Mouse (Mus musculus) cerebellum, adult 2 months (tissue): Measurements from ENCODE around the gene Insrr. TPM values are rescaled to one million over a fixed set of nuclear protein-coding genes. Genes with fewer than 3 reads are reported as not detected.

Source experiments
- DNase-seq, 2 experiments: peaks; one replicate each; pipeline ENCODE4 v3.0.0; 2021
- H3K27ac ChIP-seq: fragments of 200-500 bp; 2 replicates; pipeline ENCODE4 v1.5.1; 2012; ENCODE audit warnings: low read length, control low read depth, inconsistent platforms; ENCODE audit not compliant: insufficient read depth
- H3K27me3 ChIP-seq: fragments of 200-500 bp; 2 replicates; pipeline ENCODE4 v1.6.1; 2012; ENCODE audit warnings: inconsistent platforms, mild to moderate bottlenecking, low read length, moderate library complexity; ENCODE audit not compliant: control insufficient read depth, insufficient read depth
- H3K4me1 ChIP-seq: fragments of 200-500 bp; 2 replicates; pipeline ENCODE4 v1.6.1; 2011; ENCODE audit warnings: low read length; ENCODE audit not compliant: control insufficient read depth, insufficient read depth
- H3K4me3 ChIP-seq: fragments of 200-500 bp; replicated peaks from 2 replicates; pipeline ENCODE3; 2011; ENCODE audit warnings: mild to moderate bottlenecking, low read depth, low read length, control low read depth; ENCODE audit not compliant: insufficient read depth
- CTCF ChIP-seq: fragments of 200-500 bp; IDR thresholded peaks from 2 replicates; pipeline ENCODE4 v1.5.1; 2011; ENCODE audit warnings: low read depth, mild to moderate bottlenecking, control low read depth, low read length, moderate library complexity, borderline replicate concordance; ENCODE audit not compliant: insufficient read depth
- POLR2A ChIP-seq: fragments of 200-500 bp; IDR thresholded peaks from 2 replicates; pipeline ENCODE4 v1.6.1; 2011; ENCODE audit warnings: low read length, control low read depth, borderline replicate concordance; ENCODE audit not compliant: insufficient read depth
- WGBS: fragments of 180-500 bp; shearing (Covaris S2); methylation state at CpG from one replicate; pipeline ENCODE4 v1.1.7; 2018; 5-methylcytosine and 5-hydroxymethylcytosine counted together
- polyA plus RNA-seq: library from polyadenylated mRNA; depleted of rRNA; stranded (reverse); fragments of >200 nt; gene quantifications from 2 replicates; pipeline ENCODE4 v1.2.3, GENCODE M21; 2012

Insrr gene
- polyA plus RNA-seq, 1 experiment, result 1.4 TPM

DNA sequence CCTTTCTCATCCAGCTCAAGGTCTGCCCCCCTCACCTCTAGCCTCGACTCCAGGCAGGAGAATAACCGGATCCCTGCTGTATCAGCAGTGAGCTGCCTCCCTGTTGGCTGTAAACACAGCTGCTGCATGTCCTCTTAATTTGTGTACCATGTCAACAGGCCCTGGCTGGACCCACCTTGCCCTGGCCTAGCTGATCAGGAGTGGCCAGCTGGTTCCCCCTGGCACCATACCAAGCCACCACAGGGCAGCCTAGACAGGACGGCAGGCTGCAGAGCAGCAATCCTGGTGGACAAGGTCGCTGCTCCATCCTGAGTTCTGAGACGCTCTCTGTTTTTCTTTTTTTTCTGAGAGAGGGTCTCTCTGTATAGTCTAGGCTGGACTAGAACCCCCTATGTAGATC is 4.9 kb downstream of the Insrr start:
- TF ChIP-seq POLR2A, result no peak
- TF ChIP-seq CTCF, result no peak
- no peaks in the 10 kb centered on the region; the same call in 1 of the 2 replicates for H3K27me3 ChIP-seq
- H3K27ac ChIP-seq, result no peak overlapping the region

GRCm38 (mm10) chr3:87804038-87804677 is 7.4 kb downstream of the Insrr start:
- Histone ChIP-seq H3K4me3 (peak overlapping the region; percentile 41), H3K4me1 (peaks cover 5% of the 10 kb centered on the region; the same call in 1 of the 2 replicates), H3K27ac (no peak overlapping the region), H3K27me3 (no peaks in the 10 kb centered on the region; the same call in 1 of the 2 replicates)
- WGBS, result 5% methylated on average over 26 of the region's 26 CpGs
- DNase-seq, result no peak
- TF ChIP-seq CTCF (no peak), POLR2A (no peak)

More for the DNA sequence above, 4.9 kb downstream of the Insrr start:
- WGBS, result 17% methylated on average over 5 of the region's 5 CpGs
- no peak overlapping the region for H3K4me3 ChIP-seq
- H3K4me1 ChIP-seq, result peaks cover 5% of the 10 kb centered on the region; the same call in 1 of the 2 replicates
- DNase-seq, result peak; percentile 35 to 53

DNA sequence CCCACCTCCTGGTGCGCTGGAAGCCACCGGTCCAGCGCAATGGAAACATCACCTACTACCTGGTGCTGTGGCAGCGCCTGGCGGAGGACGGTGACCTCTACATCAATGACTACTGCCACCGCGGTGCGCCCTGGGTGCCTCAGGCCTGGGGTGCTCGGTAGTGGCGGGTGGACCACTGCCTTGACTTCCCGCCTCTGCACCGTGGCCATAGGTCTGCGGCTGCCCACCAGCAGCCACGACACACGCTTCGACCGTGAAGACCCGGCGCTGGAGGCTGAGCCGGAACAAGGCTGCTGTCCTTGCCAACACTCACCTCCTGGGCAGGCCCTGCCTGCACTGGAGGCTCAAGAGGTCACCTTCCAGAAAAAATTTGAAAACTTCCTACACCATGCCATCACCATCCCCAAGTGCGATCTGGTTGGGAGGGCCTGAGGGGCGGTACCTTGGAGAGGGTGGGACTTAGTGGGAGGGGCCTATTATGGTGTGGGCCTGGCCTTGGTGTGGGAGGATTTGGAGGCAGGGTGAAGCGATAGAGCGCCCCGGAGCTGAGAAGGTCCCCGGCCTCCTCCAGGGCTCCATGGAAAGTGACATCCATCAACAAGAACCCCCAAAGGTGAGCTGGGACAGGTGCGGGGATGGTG is 12.7 kb downstream of the Insrr start:
- H3K4me3 ChIP-seq, result no peak overlapping the region
- WGBS, result 11% methylated on average over 28 of the region's 28 CpGs
- no peak for TF ChIP-seq CTCF
- TF ChIP-seq POLR2A, result no peak
- no peak for DNase-seq
- no peaks in the 10 kb centered on the region; the same call in 1 of the 2 replicates for H3K27me3 ChIP-seq
- H3K4me1 ChIP-seq, result no peaks in the 10 kb centered on the region
- H3K27ac ChIP-seq, result no peak overlapping the region

GRCm38 (mm10) chr3:87811297-87811696 is 14.5 kb downstream of the Insrr start:
- no peak overlapping the region for H3K4me3 ChIP-seq
- 82% methylated on average over 8 of the region's 8 CpGs for WGBS
- H3K27me3 ChIP-seq, result no peaks in the 10 kb centered on the region; the same call in 1 of the 2 replicates
- no peak for TF ChIP-seq CTCF
- no peak for TF ChIP-seq POLR2A
- H3K27ac ChIP-seq, result no peak overlapping the region
- no peak for DNase-seq
- H3K4me1 ChIP-seq, result no peaks in the 10 kb centered on the region

DNA sequence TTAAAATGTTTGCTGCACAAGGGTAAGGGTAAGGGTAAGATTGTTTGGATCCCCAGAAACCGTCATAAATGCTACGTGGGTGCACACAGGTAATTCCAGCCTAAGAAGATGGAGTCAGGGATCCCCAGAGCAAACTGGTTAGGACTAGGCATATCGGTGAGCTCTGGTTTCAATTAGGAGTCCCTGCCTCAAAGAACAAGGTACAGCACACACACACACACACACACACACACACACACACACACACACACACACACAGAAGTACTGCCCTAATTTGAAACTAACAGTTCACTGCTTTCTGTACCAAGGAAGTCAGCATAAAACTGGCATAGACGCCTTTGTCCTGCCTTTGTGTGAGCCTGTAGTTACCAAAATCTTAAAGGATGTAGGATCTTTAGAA is 15.7 kb downstream of the Insrr start:
- no peak for TF ChIP-seq CTCF
- TF ChIP-seq POLR2A, result no peak
- DNase-seq, result no peak
- no peaks in the 10 kb centered on the region for H3K4me1 ChIP-seq
- no peak overlapping the region for H3K4me3 ChIP-seq
- H3K27me3 ChIP-seq, result no peaks in the 10 kb centered on the region; the same call in 1 of the 2 replicates
- WGBS, result 88% methylated on average over 4 of the region's 4 CpGs
- no peak overlapping the region for H3K27ac ChIP-seq

- 32% methylated on average over 10 of the region's 10 CpGs for WGBS
- TF ChIP-seq POLR2A, result no peak
- no peak for TF ChIP-seq CTCF
- no peak overlapping the region for H3K27ac ChIP-seq
- no peak overlapping the region for H3K4me3 ChIP-seq
- H3K27me3 ChIP-seq, result no peaks in the 10 kb centered on the region; the same call in 1 of the 2 replicates
- H3K4me1 ChIP-seq, result no peaks in the 10 kb centered on the region
- no peak for DNase-seq
Measured at GRCm38 (mm10) chr3:87812873-87813272, 16.1 kb downstream of the Insrr start.

- no peak for DNase-seq
- no peak overlapping the region for H3K4me3 ChIP-seq
- TF ChIP-seq CTCF, result no peak
- no peak for TF ChIP-seq POLR2A
- H3K27ac ChIP-seq, result no peak overlapping the region
- H3K27me3 ChIP-seq, result no peaks in the 10 kb centered on the region
- H3K4me1 ChIP-seq, result no peaks in the 10 kb centered on the region
- WGBS, result 70% methylated on average over 6 of the region's 6 CpGs
Measured at GRCm38 (mm10) chr3:87816166-87816565, 19.4 kb downstream of the Insrr start.

GRCm38 (mm10) chr3:87816646-87817093 is 19.9 kb downstream of the Insrr start:
- DNase-seq, result peak; percentile 66 to 73
- H3K4me1 ChIP-seq, result no peaks in the 10 kb centered on the region
- no peak overlapping the region for H3K4me3 ChIP-seq
- no peak for TF ChIP-seq POLR2A
- peak; percentile 96 for TF ChIP-seq CTCF
- WGBS, result 7% methylated on average over 12 of the region's 12 CpGs
- no peaks in the 10 kb centered on the region for H3K27me3 ChIP-seq
- no peak overlapping the region for H3K27ac ChIP-seq
